In genomic region chr11:80872509-80873474, GRCm38 (mm10) we compare ENCODE assay signal across 9 mouse cellular contexts. TPM values are rescaled to one million over a fixed set of nuclear protein-coding genes. Genes with fewer than 3 reads are reported as not detected.
DNase-seq lines count a peak whose midpoint lies in the region; ATAC-seq lines count a peak whose summit lies in the region.
"Had no signal": no experiment of that assay in that cellular context is flagged by ENCODE, and none has a peak within 500 bp of the region (broad histone marks: within the 10 kb centered on the region; RNA-seq: fewer than 3 reads in every experiment).

No protein-coding gene starts in this region.

- no peak overlapping the region for H3K4me3 ChIP-seq in hindbrain, embryonic 10.5 days
- no peak overlapping the region for H3K4me3 ChIP-seq in hindbrain, embryonic 12.5 days
- H3K4me3 ChIP-seq: megakaryocyte, embryonic 14.5 days had no signal

- peaks cover 7% of the 10 kb centered on the region for H3K4me1 ChIP-seq in hindbrain, embryonic 10.5 days (replicated peaks)
- H3K4me1 ChIP-seq in hindbrain, embryonic 12.5 days, result peaks cover 5% of the 10 kb centered on the region; the same call in 1 of the 2 replicates

- intact Hi-C loops in left cerebral cortex, postnatal 4 days (cut with DNase I), result no loop called here

- DNase-seq in hindbrain, embryonic 10.5 days (ENCODE audit: low spot score), result peak; percentile 80
- peak; percentile 83 for DNase-seq in R1 (ENCODE audit: low read depth, low spot score)
- DNase-seq in cerebellum, postnatal 10 days, result peak; percentile 83 to 88
- peak; percentile 41 for DNase-seq in heart, adult 8-10 months (ENCODE audit: low spot score)
- DNase-seq in left cerebral cortex, postnatal 4 days, result peak; percentile 70
- peak; percentile 44 to 55 for DNase-seq in natural killer cell, adult 2 months (ENCODE audit: low spot score in 2 of 2)
- peak; percentile 11 to 14 for DNase-seq in thymus, adult 18-20 months

- H3K9ac ChIP-seq in hindbrain, embryonic 12.5 days, result no peak overlapping the region

- ATAC-seq in hindbrain, embryonic 12.5 days (ENCODE audit: low FRiP score), result no peak

- no peaks in the 10 kb centered on the region for H3K9me3 ChIP-seq in hindbrain, embryonic 10.5 days
- H3K9me3 ChIP-seq in hindbrain, embryonic 12.5 days (replicated peaks), result no peaks in the 10 kb centered on the region
- H3K9me3 ChIP-seq: megakaryocyte, embryonic 14.5 days had no signal

- WGBS in hindbrain, embryonic 10.5 days, result 68% methylated on average over 17 of the region's 17 CpGs
- WGBS in hindbrain, embryonic 12.5 days, result 65% methylated on average over 17 of the region's 17 CpGs

- no peak overlapping the region for H3K4me2 ChIP-seq in hindbrain, embryonic 12.5 days (replicated peaks)

- H3K27me3 ChIP-seq in hindbrain, embryonic 10.5 days (ENCODE audit: insufficient read depth, poor library complexity, severe bottlenecking), result no peaks in the 10 kb centered on the region
- H3K27me3 ChIP-seq in hindbrain, embryonic 12.5 days, result no peaks in the 10 kb centered on the region; the same call in 1 of the 2 replicates
- H3K27me3 ChIP-seq: megakaryocyte, embryonic 14.5 days had no signal

- no peak overlapping the region for H3K27ac ChIP-seq in hindbrain, embryonic 10.5 days
- H3K27ac ChIP-seq in hindbrain, embryonic 12.5 days, result no peak overlapping the region

- no peaks in the 10 kb centered on the region for H3K36me3 ChIP-seq in hindbrain, embryonic 10.5 days
- no peaks in the 10 kb centered on the region for H3K36me3 ChIP-seq in hindbrain, embryonic 12.5 days

RNA-seq across cellular contexts. Expression of gene Spaca3, which starts 14.6 kb away (rescaled TPM):
- polyA plus RNA-seq in hindbrain, embryonic 10.5 days (2016; fragmentation: Nextera tagmentation; extraction: Ambion mirVana), result not detected in 2 replicates
- polyA plus RNA-seq in hindbrain, embryonic 12.5 days (2016; fragmentation: Nextera tagmentation; extraction: Ambion mirVana), result not detected in 2 replicates
- not detected for total RNA-seq in heart, adult 8-10 months (2022)
- total RNA-seq in left cerebral cortex, postnatal 4 days (2021), result not detected

Comparison
In these comparisons a context has a peak if more than half of its experiments do, and no peak if none do; other contexts are left out.
1. DNase-seq: peak in every context shown above with its lines; median percentile 86 in cerebellum, postnatal 10 days; 83 in R1; 80 in hindbrain, embryonic 10.5 days; 70 in left cerebral cortex, postnatal 4 days; 50 in natural killer cell, adult 2 months; 41 in heart, adult 8-10 months; 12 in thymus, adult 18-20 months.